Mouse (Mus musculus) stomach, embryonic 15.5 days (tissue): Measurements from ENCODE around the gene Ppara. TPM values are rescaled to one million over a fixed set of nuclear protein-coding genes. Genes with fewer than 3 reads are reported as not detected.

Experiments
- ATAC-seq: fragments of 200-750 bp; cut with Nextera tagmentation; 2 replicates; pipeline ENCODE4 v1.8.0; 2017; ENCODE audit warnings: low read depth, moderate number of reproducible peaks, moderate TSS enrichment; ENCODE audit not compliant: insufficient read depth, low FRiP score
- H3K27ac ChIP-seq: fragments of 300-500 bp; sonication (generic); 2 replicates; pipeline ENCODE4 v1.5.1; 2015; ENCODE audit warnings: mild to moderate bottlenecking, inconsistent platforms
- H3K27me3 ChIP-seq: fragments of 300-500 bp; sonication (generic); replicated peaks from 2 replicates; pipeline ENCODE4 v1.6.1; 2015; ENCODE audit warnings: inconsistent platforms
- H3K36me3 ChIP-seq: fragments of 300-500 bp; sonication (generic); 2 replicates; pipeline ENCODE4 v1.6.1; 2015; ENCODE audit warnings: inconsistent platforms
- H3K4me1 ChIP-seq: fragments of 300-500 bp; sonication (generic); 2 replicates; pipeline ENCODE4 v1.6.1; 2015; ENCODE audit warnings: inconsistent platforms
- H3K4me2 ChIP-seq: fragments of 300-500 bp; sonication (generic); 2 replicates; pipeline ENCODE4 v1.6.1; 2015; ENCODE audit warnings: mild to moderate bottlenecking, inconsistent platforms
- H3K4me3 ChIP-seq: fragments of 300-500 bp; sonication (generic); replicated peaks from 2 replicates; pipeline ENCODE4 v1.5.1; 2015; ENCODE audit warnings: inconsistent platforms
- H3K9ac ChIP-seq: fragments of 300-500 bp; sonication (generic); 2 replicates; pipeline ENCODE4 v1.6.1; 2015; ENCODE audit warnings: inconsistent platforms
- H3K9me3 ChIP-seq: fragments of 300-500 bp; sonication (generic); 2 replicates; pipeline ENCODE4 v1.6.1; 2016; ENCODE audit warnings: inconsistent platforms
- WGBS: fragments of 180-500 bp; shearing (Covaris S2); methylation state at CpG from one replicate; pipeline ENCODE4 v1.1.7; 2015; 5-methylcytosine and 5-hydroxymethylcytosine counted together
- polyA plus RNA-seq: library from polyadenylated mRNA; unstranded; fragments of >200 nt; fragmentation: Nextera tagmentation; extraction: Ambion mirVana; gene quantifications from 2 replicates; pipeline ENCODE4 v1.2.1, GENCODE M21; 2015

The Ppara gene
- polyA plus RNA-seq: 8.7 and 9.6 TPM in 2 replicates

- peak; percentile 25; the same call in 1 of the 2 replicates for ATAC-seq
- peak within 1 kb of the TSS; percentile 82 for H3K4me3 ChIP-seq
- H3K9ac ChIP-seq: peak within 1 kb of the TSS; percentile 19
- WGBS: 1% methylated on average over 28 of the region's 28 CpGs
- H3K27ac ChIP-seq: peak within 1 kb of the TSS; percentile 54; the same call in 1 of the 2 replicates
- peaks cover 10% of the 10 kb centered on the region; the same call in 1 of the 2 replicates for H3K4me1 ChIP-seq
- peak within 1 kb of the TSS; percentile 95 for H3K4me2 ChIP-seq
- H3K27me3 ChIP-seq: peaks cover 40% of the 10 kb centered on the region
- no peaks in the 10 kb centered on the region for H3K36me3 ChIP-seq
- no peaks in the 10 kb centered on the region for H3K9me3 ChIP-seq
These were observed at the start of gene Ppara for GRCm38 (mm10) chr15:85734571-85735033. TSS of gene Ppara (plus strand) at chr15:85734983.

GRCm38 (mm10) chr15:85686641-85687395 is 48.0 kb upstream of the Ppara start:
- Histone ChIP-seq H3K27ac (peak overlapping the region; percentile 86), H3K36me3 (peaks cover 30% of the 10 kb centered on the region), H3K4me3 (no peak overlapping the region), H3K9me3 (no peaks in the 10 kb centered on the region), H3K27me3 (no peaks in the 10 kb centered on the region), H3K4me2 (peak overlapping the region; percentile 21; the same call in 1 of the 2 replicates), H3K9ac (no peak overlapping the region), H3K4me1 (peaks cover 31% of the 10 kb centered on the region)
- 55% methylated on average over 11 of the region's 11 CpGs for WGBS
- peak; percentile 80 for ATAC-seq

- Histone ChIP-seq H3K4me1 (peaks cover 30% of the 10 kb centered on the region), H3K9ac (no peak overlapping the region), H3K27ac (peak overlapping the region; percentile 86), H3K9me3 (no peaks in the 10 kb centered on the region), H3K36me3 (peaks cover 31% of the 10 kb centered on the region), H3K27me3 (no peaks in the 10 kb centered on the region), H3K4me3 (no peak overlapping the region), H3K4me2 (no peak overlapping the region)
- no peak for ATAC-seq
- WGBS: 62% methylated on average over 15 of the region's 15 CpGs
These were observed 47.0 kb upstream of the Ppara start for GRCm38 (mm10) chr15:85687630-85688410.

GRCm38 (mm10) chr15:85688734-85689133 is 46.0 kb upstream of the Ppara start:
- no peak for ATAC-seq
- peaks cover 28% of the 10 kb centered on the region for H3K4me1 ChIP-seq
- no peak overlapping the region for H3K9ac ChIP-seq
- H3K4me2 ChIP-seq: no peak overlapping the region
- H3K9me3 ChIP-seq: no peaks in the 10 kb centered on the region
- no peak overlapping the region for H3K27ac ChIP-seq
- peaks cover 30% of the 10 kb centered on the region for H3K36me3 ChIP-seq
- H3K27me3 ChIP-seq: no peaks in the 10 kb centered on the region
- H3K4me3 ChIP-seq: no peak overlapping the region
- WGBS: 75% methylated on average over 6 of the region's 6 CpGs

GRCm38 (mm10) chr15:85689523-85689922 is 45.3 kb upstream of the Ppara start:
- H3K4me1 ChIP-seq: peaks cover 26% of the 10 kb centered on the region
- H3K9me3 ChIP-seq: no peaks in the 10 kb centered on the region
- 91% methylated on average over 6 of the region's 6 CpGs for WGBS
- H3K9ac ChIP-seq: no peak overlapping the region
- no peaks in the 10 kb centered on the region for H3K27me3 ChIP-seq
- no peak overlapping the region for H3K27ac ChIP-seq
- H3K4me3 ChIP-seq: no peak overlapping the region
- no peak overlapping the region for H3K4me2 ChIP-seq
- peaks cover 30% of the 10 kb centered on the region for H3K36me3 ChIP-seq
- no peak for ATAC-seq

- H3K4me2 ChIP-seq: no peak overlapping the region
- no peak overlapping the region for H3K9ac ChIP-seq
- no peak for ATAC-seq
- no peaks in the 10 kb centered on the region for H3K9me3 ChIP-seq
- no peak overlapping the region for H3K27ac ChIP-seq
- H3K4me1 ChIP-seq: peaks cover 21% of the 10 kb centered on the region
- H3K27me3 ChIP-seq: no peaks in the 10 kb centered on the region
- 86% methylated on average over 6 of the region's 6 CpGs for WGBS
- peaks cover 30% of the 10 kb centered on the region for H3K36me3 ChIP-seq
- H3K4me3 ChIP-seq: no peak overlapping the region
These were observed 44.7 kb upstream of the Ppara start for GRCm38 (mm10) chr15:85690058-85690457.

- 91% methylated on average over 5 of the region's 5 CpGs for WGBS
- ATAC-seq: no peak
- H3K9me3 ChIP-seq: no peaks in the 10 kb centered on the region
- no peak overlapping the region for H3K9ac ChIP-seq
- H3K4me3 ChIP-seq: no peak overlapping the region
- no peak overlapping the region for H3K4me2 ChIP-seq
- H3K36me3 ChIP-seq: peaks cover 35% of the 10 kb centered on the region
- peaks cover 16% of the 10 kb centered on the region for H3K4me1 ChIP-seq
- H3K27me3 ChIP-seq: no peaks in the 10 kb centered on the region
- no peak overlapping the region for H3K27ac ChIP-seq
These were observed 43.9 kb upstream of the Ppara start for GRCm38 (mm10) chr15:85690875-85691274.

- WGBS: 86% methylated on average over 3 of the region's 3 CpGs
- Histone ChIP-seq H3K27ac (no peak overlapping the region), H3K9ac (no peak overlapping the region)
These were observed 41.7 kb upstream of the Ppara start for GRCm38 (mm10) chr15:85693115-85693514.

GRCm38 (mm10) chr15:85693819-85694218 is 41.0 kb upstream of the Ppara start:
- Histone ChIP-seq H3K27me3 (no peaks in the 10 kb centered on the region), H3K4me3 (no peak overlapping the region), H3K9ac (no peak overlapping the region), H3K36me3 (peaks cover 46% of the 10 kb centered on the region), H3K4me2 (no peak overlapping the region), H3K4me1 (no peaks in the 10 kb centered on the region), H3K9me3 (no peaks in the 10 kb centered on the region), H3K27ac (no peak overlapping the region)
- WGBS: 74% methylated on average over 2 of the region's 2 CpGs
- ATAC-seq: no peak

More at GRCm38 (mm10) chr15:85693115-85693514, 41.7 kb upstream of the Ppara start:
- H3K27me3 ChIP-seq: no peaks in the 10 kb centered on the region
- H3K9me3 ChIP-seq: no peaks in the 10 kb centered on the region
- no peak for ATAC-seq
- H3K4me1 ChIP-seq: no peaks in the 10 kb centered on the region
- no peak overlapping the region for H3K4me2 ChIP-seq
- peaks cover 42% of the 10 kb centered on the region for H3K36me3 ChIP-seq
- no peak overlapping the region for H3K4me3 ChIP-seq

GRCm38 (mm10) chr15:85694379-85694778 is 40.4 kb upstream of the Ppara start:
- no peak overlapping the region for H3K27ac ChIP-seq
- H3K9me3 ChIP-seq: no peaks in the 10 kb centered on the region
- H3K4me1 ChIP-seq: no peaks in the 10 kb centered on the region
- ATAC-seq: no peak
- 75% methylated on average over 1 of the region's 1 CpGs for WGBS
- H3K27me3 ChIP-seq: no peaks in the 10 kb centered on the region
- no peak overlapping the region for H3K9ac ChIP-seq
- no peak overlapping the region for H3K4me3 ChIP-seq
- peaks cover 42% of the 10 kb centered on the region for H3K36me3 ChIP-seq
- H3K4me2 ChIP-seq: no peak overlapping the region

- H3K4me2 ChIP-seq: no peak overlapping the region
- H3K27ac ChIP-seq: no peak overlapping the region
- ATAC-seq: no peak
- no peaks in the 10 kb centered on the region for H3K9me3 ChIP-seq
- H3K4me3 ChIP-seq: no peak overlapping the region
- H3K27me3 ChIP-seq: no peaks in the 10 kb centered on the region
- H3K9ac ChIP-seq: no peak overlapping the region
- no peaks in the 10 kb centered on the region for H3K4me1 ChIP-seq
- WGBS: 94% methylated on average over 4 of the region's 4 CpGs
- H3K36me3 ChIP-seq: peaks cover 47% of the 10 kb centered on the region
These were observed 39.5 kb upstream of the Ppara start for GRCm38 (mm10) chr15:85695304-85695703.
